Mouse (Mus musculus) urinary bladder, adult 2 months (tissue): ENCODE measurements around the gene Mapkapk3. TPM values are rescaled to one million over a fixed set of nuclear protein-coding genes. Genes with fewer than 3 reads are reported as not detected.
"Not testable (repeated sequence)": the region's sequence is repeated elsewhere in the genome, so short reads cannot be mapped to it uniquely, and the experiment has no call there.

Experiments used
- DNase-seq: peaks from one replicate; pipeline ENCODE4 v3.0.0; 2022; ENCODE audit warnings: low spot score
- polyA plus RNA-seq: library from polyadenylated mRNA; depleted of rRNA; stranded (reverse); fragments of >200 nt; gene quantifications from 2 replicates; pipeline ENCODE4 v1.2.3, GENCODE M21; 2012

The Mapkapk3 gene
- polyA plus RNA-seq, 1 experiment, result 54.4 TPM

GRCm38 (mm10) chr9:107307099-107307872 is 17.6 kb upstream of the Mapkapk3 start:
- peak; percentile 37 for DNase-seq

DNA sequence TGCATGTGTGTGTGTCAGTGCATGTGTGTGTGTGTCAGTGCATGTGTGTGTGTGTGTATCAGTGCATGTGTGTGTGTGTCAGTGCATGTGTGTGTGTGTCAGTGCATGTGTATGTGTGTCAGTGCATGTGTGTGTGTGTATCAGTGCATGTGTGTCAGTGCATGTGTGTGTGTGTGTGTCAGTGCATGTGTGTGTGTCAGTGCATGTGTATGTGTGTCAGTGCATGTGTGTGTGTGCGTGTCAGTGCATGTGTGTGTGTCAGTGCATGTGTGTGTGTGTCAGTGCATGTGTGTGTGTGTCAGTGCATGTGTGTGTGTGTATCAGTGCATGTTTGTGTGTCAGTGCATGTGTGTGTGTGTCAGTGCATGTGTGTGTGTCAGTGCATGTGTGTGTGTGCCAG is 17.0 kb upstream of the Mapkapk3 start:
- not testable (repeated sequence) for DNase-seq

DNA sequence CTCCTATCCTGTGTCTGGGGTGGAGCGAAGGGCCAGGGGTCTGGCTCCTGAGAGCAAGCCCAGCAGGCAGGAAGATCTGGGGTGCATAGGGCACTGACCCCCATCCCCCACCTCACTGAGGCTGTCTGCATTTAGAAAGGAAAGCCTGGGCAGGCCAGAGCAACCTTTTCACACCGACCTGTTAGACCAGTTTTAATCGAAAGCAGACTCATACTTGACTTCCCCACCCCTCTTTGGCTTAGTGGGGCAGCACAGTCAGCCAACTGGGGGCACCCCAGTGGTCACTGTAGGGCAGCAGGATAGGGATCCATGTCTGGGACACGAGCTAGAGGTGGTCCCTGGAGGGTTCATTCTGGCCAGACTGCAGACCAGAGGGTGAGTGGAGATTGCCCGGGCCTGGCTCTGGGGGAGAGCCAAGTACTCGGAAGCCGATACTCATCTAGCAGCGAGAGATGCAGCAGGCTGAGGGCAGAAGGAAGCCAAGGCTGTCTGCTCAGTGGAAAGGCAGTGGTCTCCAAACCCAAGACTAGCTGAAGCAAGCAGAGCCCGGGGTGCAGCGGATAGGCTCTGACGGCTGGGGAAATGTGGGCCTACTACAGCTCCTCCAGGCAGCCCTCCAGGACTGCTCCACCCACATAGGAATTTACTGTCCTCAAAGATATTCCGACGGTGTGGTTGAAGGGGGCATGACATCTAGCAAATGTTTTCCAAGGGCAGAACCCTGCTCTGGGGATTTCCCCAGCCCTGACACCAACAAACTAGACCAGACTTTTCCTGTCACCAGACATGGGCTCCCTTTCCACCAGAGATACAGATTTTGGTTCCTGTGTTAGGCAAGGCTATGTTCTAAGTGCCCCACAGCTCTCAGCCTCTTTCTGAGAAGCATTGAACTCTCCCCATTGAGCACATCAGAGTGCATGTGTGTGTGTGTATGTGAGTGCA is 16.2 kb upstream of the Mapkapk3 start:
- DNase-seq, result peak; percentile 53

- DNase-seq, result no peak
Observed at GRCm38 (mm10) chr9:107305012-107305411, 15.3 kb upstream of the Mapkapk3 start.

DNA sequence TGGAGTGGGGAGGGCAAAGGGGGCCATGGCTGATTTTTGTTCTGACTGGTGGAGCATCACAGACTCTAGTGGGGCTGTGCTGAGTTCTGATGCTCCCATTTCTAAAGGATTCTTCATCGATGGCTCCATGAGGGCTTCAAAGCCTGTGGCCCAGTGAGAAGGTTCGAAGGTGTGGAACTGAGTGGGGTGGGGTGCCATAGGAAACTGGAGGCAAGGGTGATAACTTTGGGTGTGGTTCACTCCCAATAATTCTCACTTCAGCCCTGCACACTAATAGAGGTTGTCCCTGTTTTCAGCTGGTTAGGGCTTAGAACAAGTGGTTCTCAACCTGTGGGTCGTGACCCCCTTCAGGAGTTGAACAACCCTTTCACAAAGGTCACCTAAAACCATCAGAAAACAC is 14.7 kb upstream of the Mapkapk3 start:
- no peak for DNase-seq

GRCm38 (mm10) chr9:107303900-107304299 is 14.2 kb upstream of the Mapkapk3 start:
- DNase-seq, result no peak

- no peak for DNase-seq
Observed at GRCm38 (mm10) chr9:107303121-107303820, 13.6 kb upstream of the Mapkapk3 start.

DNA sequence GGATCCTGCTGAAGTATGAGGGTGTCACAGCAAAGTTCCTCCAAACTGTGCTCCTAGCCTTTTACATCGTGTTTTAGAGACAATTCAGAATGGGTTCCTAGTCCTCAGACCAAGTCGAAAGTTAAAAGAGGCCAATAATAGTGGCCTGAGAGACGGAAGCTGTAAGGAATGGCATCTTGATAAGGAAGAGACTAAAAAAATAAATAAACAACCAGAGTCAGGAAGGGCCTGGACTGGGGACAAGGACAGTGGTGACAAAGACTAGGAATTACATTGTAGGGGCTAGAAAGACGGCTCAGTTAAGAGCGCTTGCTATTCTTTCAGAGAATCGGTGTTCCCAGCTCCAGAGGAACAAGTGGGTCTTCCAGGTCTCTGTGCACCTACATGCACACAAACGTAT is 12.9 kb upstream of the Mapkapk3 start:
- no peak for DNase-seq

DNA sequence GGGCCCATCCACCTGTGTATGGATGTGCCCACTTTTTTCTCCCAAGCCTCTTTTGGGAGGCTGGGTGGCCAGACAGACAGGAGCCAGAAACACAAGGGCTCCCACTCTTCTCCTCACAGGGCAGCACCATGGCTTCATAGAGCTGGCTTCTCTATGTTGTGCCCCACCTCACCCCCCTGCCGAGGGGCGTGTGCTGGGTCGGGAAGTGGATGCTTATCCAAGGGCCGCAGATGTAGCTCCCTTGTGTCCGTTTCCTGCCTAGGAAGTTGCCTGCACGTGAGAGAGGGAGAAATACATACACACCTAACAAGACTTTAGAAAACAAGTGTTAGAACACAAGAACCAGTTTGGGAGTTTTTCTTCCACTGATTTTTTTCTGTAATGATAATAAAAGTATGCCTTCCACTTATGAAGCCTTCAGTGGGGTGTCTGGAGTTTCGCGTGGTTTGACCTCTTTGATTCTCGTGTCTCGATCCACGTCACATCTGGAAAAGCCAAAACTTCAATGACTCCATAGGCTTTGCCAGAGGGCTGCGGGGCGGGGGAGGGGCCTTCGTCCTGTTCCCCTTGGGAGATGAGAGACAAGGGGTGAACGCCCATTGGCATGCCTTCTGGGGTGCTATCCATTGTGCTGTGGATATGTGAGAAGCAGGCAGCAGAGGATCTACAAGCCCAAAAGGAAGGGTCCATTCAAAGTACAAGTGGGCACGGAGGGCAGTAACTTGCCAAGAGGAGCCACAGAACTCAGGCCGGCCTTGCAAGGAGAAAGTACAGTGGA is 12.1 kb upstream of the Mapkapk3 start:
- DNase-seq, result no peak

GRCm38 (mm10) chr9:107300224-107300973 is 10.7 kb upstream of the Mapkapk3 start:
- no peak for DNase-seq

- no peak for DNase-seq
Observed at GRCm38 (mm10) chr9:107299783-107300182, 10.1 kb upstream of the Mapkapk3 start.

GRCm38 (mm10) chr9:107298876-107299275 is 9.2 kb upstream of the Mapkapk3 start:
- no peak for DNase-seq

DNA sequence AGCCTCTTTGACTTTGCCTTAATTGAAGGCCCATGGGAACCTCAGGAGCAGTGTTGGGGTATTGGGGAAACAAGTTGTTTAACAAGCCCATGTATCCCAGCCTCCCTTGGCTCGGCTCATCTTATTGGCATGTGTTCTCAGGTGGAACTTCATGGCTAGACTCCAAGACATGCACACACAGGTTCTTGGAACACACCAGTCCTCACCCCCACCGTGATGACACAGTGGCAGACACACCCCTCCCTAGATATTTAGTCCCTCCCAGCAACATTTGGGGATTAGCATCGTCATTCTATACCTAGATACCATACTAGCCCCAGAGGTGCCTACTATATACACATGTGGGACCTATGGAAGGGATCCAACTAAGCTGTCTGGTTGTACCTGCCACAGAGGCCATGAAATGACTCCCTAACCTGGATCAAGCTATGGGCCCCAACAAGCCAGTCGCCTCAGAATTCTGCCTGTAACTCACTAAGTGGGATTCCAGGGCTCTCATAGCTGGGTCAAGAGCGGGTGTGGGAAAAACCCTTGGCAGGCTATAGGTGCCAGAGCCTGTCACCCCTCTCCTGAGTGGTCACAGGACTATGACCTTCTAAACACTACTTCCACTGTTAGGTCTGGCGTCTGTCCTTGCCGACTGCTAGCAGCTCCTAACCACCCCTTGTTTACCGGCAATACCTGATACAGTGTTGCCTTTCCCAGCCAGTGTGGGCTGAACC is 8.5 kb upstream of the Mapkapk3 start:
- peak; percentile 25 for DNase-seq

DNA sequence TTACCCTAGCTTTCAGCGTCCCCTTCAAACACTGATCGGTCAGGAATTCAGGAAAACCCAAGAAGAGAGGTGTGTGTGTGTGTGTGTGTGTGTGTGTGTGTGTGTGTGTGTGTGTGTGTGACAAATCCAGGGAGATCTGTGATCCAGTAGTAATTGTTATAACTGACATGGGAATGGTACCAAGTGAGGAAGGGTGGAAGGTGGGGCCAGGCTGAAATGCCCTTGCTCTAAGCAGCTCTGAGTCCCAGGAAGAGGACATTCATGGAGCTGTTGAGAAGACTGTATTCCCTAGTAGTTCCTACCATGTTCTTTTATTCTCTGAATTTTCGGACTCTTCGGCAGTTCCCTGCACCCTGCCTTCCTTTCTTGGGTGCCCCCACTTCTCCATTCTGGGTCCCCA is 8.0 kb upstream of the Mapkapk3 start:
- DNase-seq, result no peak

GRCm38 (mm10) chr9:107297059-107297458 is 7.4 kb upstream of the Mapkapk3 start:
- DNase-seq, result no peak

- DNase-seq, result peak; percentile 88
Observed at GRCm38 (mm10) chr9:107296501-107296965, 6.9 kb upstream of the Mapkapk3 start.

- DNase-seq, result no peak
Observed at GRCm38 (mm10) chr9:107296041-107296440, 6.4 kb upstream of the Mapkapk3 start.

GRCm38 (mm10) chr9:107296016-107296040 is 6.2 kb upstream of the Mapkapk3 start, which contains the start of gene Cish:
TSS of gene Cish (plus strand) at chr9:107296026.
- DNase-seq, result no peak

DNA sequence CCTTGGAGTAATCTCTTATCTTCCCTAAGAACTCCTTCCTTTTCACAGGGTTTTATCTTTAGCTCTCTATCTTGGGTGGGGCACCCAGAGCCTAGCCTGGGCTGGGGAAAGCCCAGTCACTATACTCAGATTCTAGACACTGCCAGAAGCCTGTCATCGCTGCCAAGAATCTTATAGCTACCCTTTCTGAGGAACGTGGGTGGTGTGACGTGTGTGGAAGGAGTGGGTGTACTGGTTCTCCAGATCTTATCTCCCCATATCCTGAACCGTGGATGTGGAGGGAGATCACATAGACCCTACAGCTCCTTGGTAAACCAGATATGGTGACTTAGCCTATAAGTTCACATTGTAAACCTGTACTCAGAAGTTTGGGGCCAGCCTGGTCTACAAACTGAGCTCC is 5.9 kb upstream of the Mapkapk3 start:
- DNase-seq, result no peak

DNA sequence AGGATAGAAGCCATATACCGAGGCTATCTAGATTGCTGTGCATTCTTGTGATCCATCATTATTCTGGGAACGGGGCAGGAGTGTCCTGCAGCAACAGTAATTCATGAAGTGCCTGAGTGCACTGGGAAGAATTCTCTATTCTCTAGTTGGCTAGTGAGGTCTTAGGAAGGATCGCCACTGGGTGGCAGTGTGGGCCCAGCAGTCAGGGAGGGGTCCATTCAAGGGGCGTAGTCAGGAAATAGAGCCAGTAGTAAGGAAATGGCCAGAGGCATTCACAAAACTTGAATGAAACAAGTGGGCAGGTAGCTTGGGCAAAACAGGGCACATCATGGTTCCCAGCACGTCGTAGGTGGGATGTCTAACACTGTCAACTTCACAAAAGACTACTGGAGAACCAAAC is 4.6 kb upstream of the Mapkapk3 start:
- DNase-seq, result peak; percentile 75

- DNase-seq, result no peak
Observed at GRCm38 (mm10) chr9:107290897-107291296, 1.2 kb upstream of the Mapkapk3 start.
